Mouse (Mus musculus): ENCODE measurements around the gene Dock11.

The Dock11 gene

GRCm38 (mm10) chrX:35946394-35946793, 57.8 kb downstream of the Dock11 start:
- no peak for DNase-seq (ENCODE audit: low read depth in 2 of 2, low spot score in 2 of 2)

- no peak for DNase-seq (ENCODE audit: low read depth in 2 of 2, low spot score in 2 of 2)
These were observed 61.5 kb downstream of the Dock11 start for GRCm38 (mm10) chrX:35950135-35950534.

- DNase-seq (ENCODE audit: low read depth in 2 of 2, low spot score in 2 of 2), result no peak
These were observed 63.3 kb downstream of the Dock11 start for GRCm38 (mm10) chrX:35951945-35952344.

GRCm38 (mm10) chrX:35952521-35953095, 64.0 kb downstream of the Dock11 start:
- DNase-seq (ENCODE audit: low read depth in 2 of 2, low spot score in 2 of 2), result no peak

- DNase-seq (ENCODE audit: low read depth in 2 of 2, low spot score in 2 of 2), result no peak
These were observed 67.6 kb downstream of the Dock11 start for GRCm38 (mm10) chrX:35956236-35956635.

- DNase-seq (ENCODE audit: low read depth in 2 of 2, low spot score in 2 of 2), result no peak
These were observed 74.5 kb downstream of the Dock11 start for GRCm38 (mm10) chrX:35963087-35963486.

GRCm38 (mm10) chrX:35969276-35969675, 80.6 kb downstream of the Dock11 start:
- no peak for DNase-seq (ENCODE audit: low read depth in 2 of 2, low spot score in 2 of 2)

- no peak for DNase-seq (ENCODE audit: low read depth in 2 of 2, low spot score in 2 of 2)
These were observed 88.0 kb downstream of the Dock11 start for GRCm38 (mm10) chrX:35976657-35977056.

GRCm38 (mm10) chrX:35987981-35988380, 99.3 kb downstream of the Dock11 start:
- DNase-seq (ENCODE audit: low read depth in 2 of 2, low spot score in 2 of 2), result no peak

GRCm38 (mm10) chrX:35990508-35991095, 102.0 kb downstream of the Dock11 start:
- DNase-seq (ENCODE audit: low read depth in 2 of 2, low spot score in 2 of 2), result no peak

- no peak for DNase-seq (ENCODE audit: low read depth in 2 of 2, low spot score in 2 of 2)
These were observed 105.6 kb downstream of the Dock11 start for GRCm38 (mm10) chrX:35994226-35994625.

- DNase-seq (ENCODE audit: low read depth in 2 of 2, low spot score in 2 of 2), result peak in 1 of 2 experiments; percentile 21
These were observed 108.4 kb downstream of the Dock11 start for GRCm38 (mm10) chrX:35997004-35997403.

- DNase-seq (ENCODE audit: low read depth in 2 of 2, low spot score in 2 of 2), result no peak
These were observed 109.3 kb downstream of the Dock11 start for GRCm38 (mm10) chrX:35997793-35998419.

- no peak for DNase-seq (ENCODE audit: low read depth in 2 of 2, low spot score in 2 of 2)
These were observed 137.0 kb downstream of the Dock11 start for GRCm38 (mm10) chrX:36025651-36026050.

GRCm38 (mm10) chrX:36031113-36031512, 142.5 kb downstream of the Dock11 start:
- DNase-seq (ENCODE audit: low read depth in 2 of 2, low spot score in 2 of 2), result no peak

- DNase-seq (ENCODE audit: low read depth in 2 of 2, low spot score in 2 of 2), result no peak
These were observed 145.4 kb downstream of the Dock11 start for GRCm38 (mm10) chrX:36034045-36034444.

GRCm38 (mm10) chrX:36045731-36046130, 157.1 kb downstream of the Dock11 start:
- DNase-seq (ENCODE audit: low read depth in 2 of 2, low spot score in 2 of 2), result no peak

GRCm38 (mm10) chrX:36047451-36047850, 158.8 kb downstream of the Dock11 start:
- DNase-seq (ENCODE audit: low read depth in 2 of 2, low spot score in 2 of 2), result no peak

GRCm38 (mm10) chrX:36050312-36050711, 161.7 kb downstream of the Dock11 start:
- DNase-seq (ENCODE audit: low read depth in 2 of 2, low spot score in 2 of 2), result no peak

GRCm38 (mm10) chrX:36073997-36074396, 185.4 kb downstream of the Dock11 start:
- no peak for DNase-seq (ENCODE audit: low read depth in 2 of 2, low spot score in 2 of 2)

- no peak for DNase-seq (ENCODE audit: low read depth in 2 of 2, low spot score in 2 of 2)
These were observed 188.5 kb downstream of the Dock11 start for GRCm38 (mm10) chrX:36077164-36077563.

- DNase-seq (ENCODE audit: low read depth in 2 of 2, low spot score in 2 of 2), result no peak
These were observed 194.3 kb downstream of the Dock11 start for GRCm38 (mm10) chrX:36082917-36083316.
